Comparison of ENCODE assay signal across 8 mouse cellular contexts in the genomic region with DNA sequence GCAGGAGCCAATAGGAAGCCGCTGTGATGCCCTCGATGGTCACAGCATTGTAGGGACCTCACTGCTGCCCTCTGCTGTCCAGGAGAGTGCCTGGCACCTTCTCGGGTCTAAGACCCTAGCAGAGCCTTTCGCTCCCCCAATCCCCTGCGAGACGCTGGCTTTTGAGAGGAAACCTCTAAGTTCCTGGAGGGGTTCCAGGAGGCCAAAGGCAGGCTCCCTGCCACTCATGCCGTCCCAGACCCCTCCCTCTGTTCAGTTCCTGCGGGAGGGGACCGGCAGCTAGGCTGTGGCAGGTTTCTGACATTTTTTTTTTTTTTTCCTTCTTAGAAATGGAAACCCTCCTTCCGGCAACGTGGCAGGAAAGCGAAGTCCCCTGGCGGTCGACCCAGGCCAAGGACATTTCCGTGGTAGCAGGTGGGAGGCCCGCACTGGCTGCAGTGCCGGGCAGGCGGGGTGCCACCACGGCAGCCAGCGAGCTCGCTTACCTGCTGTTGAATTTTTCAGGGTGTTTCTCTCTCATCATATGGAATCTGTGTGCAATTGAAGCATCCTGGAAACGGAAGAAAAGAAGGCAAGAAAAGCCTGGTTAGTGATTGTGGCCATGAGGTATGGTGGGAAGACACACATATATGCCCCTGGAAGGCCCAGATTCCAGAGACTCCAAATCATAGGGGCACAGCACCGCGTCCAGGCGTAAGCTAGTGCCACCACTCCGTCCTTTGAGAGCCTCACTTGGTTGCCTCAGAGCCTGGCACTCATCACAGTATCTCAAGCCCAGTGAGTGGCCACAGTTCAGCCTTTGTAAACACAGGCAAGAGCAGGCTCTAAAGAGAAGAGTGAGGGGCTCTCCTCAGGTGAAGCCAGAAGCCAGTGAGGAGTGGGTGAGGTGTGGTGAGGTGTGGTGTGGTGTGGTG.
DNase-seq lines count a peak whose midpoint lies in the region; TF ChIP-seq lines count a peak whose summit lies in the region.

No protein-coding gene starts in this region.

- peaks cover 73% of the 10 kb centered on the region for H3K36me3 ChIP-seq in megakaryocyte, embryonic 14.5 days (replicated peaks; ENCODE audit: low read length)

- 0 out of 2 replicates have a peak overlapping the region, but pooled peaks have one; percentile 6 for H3K27ac ChIP-seq in cortical plate, adult 2 months (ENCODE audit: insufficient read depth, low read length)

- H3K27me3 ChIP-seq in megakaryocyte, embryonic 14.5 days (replicated peaks) = no peaks in the 10 kb centered on the region

- peak; percentile 81 for TF ChIP-seq CTCF in cortical plate, adult 2 months (IDR thresholded peaks at IDR 0.05; ENCODE audit: extremely low read depth, insufficient read depth, low read length)

- peaks cover 7% of the 10 kb centered on the region for H3K4me1 ChIP-seq in cortical plate, adult 2 months (ENCODE audit: control insufficient read depth, insufficient read depth, low read length)
- peaks cover 53% of the 10 kb centered on the region for H3K4me1 ChIP-seq in megakaryocyte, embryonic 14.5 days

- H3K4me3 ChIP-seq in cortical plate, adult 2 months (ENCODE audit: insufficient read depth, low read length) = 0 out of 2 replicates have a peak overlapping the region, but pooled peaks have one; percentile 8
- H3K4me3 ChIP-seq in megakaryocyte, embryonic 14.5 days (replicated peaks) = peak overlapping the region; percentile 83

- H3K9me3 ChIP-seq in megakaryocyte, embryonic 14.5 days = no peaks in the 10 kb centered on the region

- DNase-seq in adipocyte (ENCODE audit: low spot score) = peak; percentile 46
- peak; percentile 45 to 51 for DNase-seq in gastrocnemius, adult 8-10 months (ENCODE audit: low spot score in 2 of 2)
- DNase-seq in hindlimb bud, embryonic 11.5 days (ENCODE audit: extremely low spot score, low read depth, low spot score) = peak; percentile 91
- DNase-seq in left cerebral cortex, adult 8-10 months (ENCODE audit: low spot score in 2 of 2) = peak; percentile 72 to 75
- peak; percentile 90 for DNase-seq in right cerebral cortex, postnatal 10 days (ENCODE audit: low spot score in 2 of 2)
- peak; percentile 86 for DNase-seq in urinary bladder, postnatal 25 days (ENCODE audit: low spot score)

- no peak for TF ChIP-seq POLR2A in cortical plate, adult 2 months (IDR thresholded peaks at IDR 0.05; ENCODE audit: extremely low read depth, insufficient read depth, low read length)

Comparison
In these comparisons a context has a peak if more than half of its experiments do, and no peak if none do; other contexts are left out.
1. Peak in every context shown above with its lines: DNase-seq, H3K4me3 ChIP-seq and H3K27ac ChIP-seq.